Mouse (Mus musculus) brain, embryonic 14.5 days (tissue): ENCODE measurements around the gene Sptb. TPM values are rescaled to one million over a fixed set of nuclear protein-coding genes. Genes with fewer than 3 reads are reported as not detected.
A peak's percentile ranks its signal among the peaks of the same experiment; 100 is the strongest.

Source experiments
- DNase-seq: peaks from one replicate; pipeline ENCODE4 v3.0.0-alpha.2; 2011; ENCODE audit warnings: low read depth
- CTCF ChIP-seq: fragments of 200-500 bp; IDR thresholded peaks from 2 replicates; pipeline ENCODE4 v1.5.1; 2012; ENCODE audit warnings: inconsistent platforms, mild to moderate bottlenecking, moderate library complexity, borderline replicate concordance; ENCODE audit not compliant: insufficient read depth, insufficient read length; ENCODE audit errors: extremely low read depth
- POLR2A ChIP-seq: fragments of 200-500 bp; IDR thresholded peaks from 2 replicates; pipeline ENCODE4 v1.6.1; 2012; ENCODE audit warnings: mild to moderate bottlenecking, inconsistent platforms, borderline replicate concordance; ENCODE audit not compliant: poor library complexity, insufficient read depth, insufficient read length, severe bottlenecking; ENCODE audit errors: extremely low read depth
- polyA plus RNA-seq: library from polyadenylated mRNA; depleted of rRNA; stranded (reverse); fragments of >200 nt; gene quantifications from 2 replicates; pipeline ENCODE4 v1.2.3, GENCODE M21; 2012

Sptb gene
- polyA plus RNA-seq, 1 experiment: 8.4 TPM

GRCm38 (mm10) chr12:76669956-76670530 lies 40.3 kb downstream of the Sptb start:
- no peak for DNase-seq
- no peak for TF ChIP-seq CTCF
- no peak for TF ChIP-seq POLR2A

- TF ChIP-seq CTCF: no peak
- TF ChIP-seq POLR2A: no peak
- no peak for DNase-seq
Measured at GRCm38 (mm10) chr12:76668654-76669419, 41.5 kb downstream of the Sptb start.

- TF ChIP-seq CTCF (no peak), POLR2A (no peak)
- no peak for DNase-seq
Measured at GRCm38 (mm10) chr12:76651788-76652345, 58.5 kb downstream of the Sptb start.

GRCm38 (mm10) chr12:76649708-76650687 lies 60.3 kb downstream of the Sptb start:
- peak; percentile 82 for DNase-seq
- TF ChIP-seq CTCF: peak; percentile 81
- TF ChIP-seq POLR2A: no peak

- TF ChIP-seq POLR2A (no peak), CTCF (no peak)
- peak; percentile 26 for DNase-seq
Measured at GRCm38 (mm10) chr12:76645222-76646110, 64.9 kb downstream of the Sptb start.

GRCm38 (mm10) chr12:76643679-76644078 lies 66.7 kb downstream of the Sptb start:
- peak; percentile 14 for DNase-seq

GRCm38 (mm10) chr12:76642616-76643015 lies 67.7 kb downstream of the Sptb start:
- TF ChIP-seq CTCF (no peak), POLR2A (no peak)
- DNase-seq: no peak

More at GRCm38 (mm10) chr12:76643679-76644078, 66.7 kb downstream of the Sptb start:
- TF ChIP-seq CTCF (no peak), POLR2A (no peak)

GRCm38 (mm10) chr12:76640620-76641019 lies 69.7 kb downstream of the Sptb start:
- DNase-seq: peak; percentile 51

GRCm38 (mm10) chr12:76634899-76635693 lies 75.3 kb downstream of the Sptb start:
- DNase-seq: peak; percentile 93
- TF ChIP-seq CTCF (peak; percentile 11; the same call in 1 of the 2 replicates), POLR2A (no peak)

More at GRCm38 (mm10) chr12:76640620-76641019, 69.7 kb downstream of the Sptb start:
- TF ChIP-seq CTCF (no peak), POLR2A (no peak)
